Mouse (Mus musculus) intestine, postnatal 0 days (tissue): ENCODE data around the gene Gm3233. TPM values are rescaled to one million over a fixed set of nuclear protein-coding genes. Genes with fewer than 3 reads are reported as not detected.
"Not testable (repeated sequence)": the region's sequence is repeated elsewhere in the genome, so short reads cannot be mapped to it uniquely, and the experiment has no call there.

Experiments used
- ATAC-seq: fragments of 200-750 bp; cut with Nextera tagmentation; 2 replicates; pipeline ENCODE4 v1.8.0; 2017; ENCODE audit warnings: mild to moderate bottlenecking, moderate TSS enrichment, moderate library complexity
- H3K27ac ChIP-seq: fragments of 300-500 bp; sonication (generic); 2 replicates; pipeline ENCODE4 v1.5.1; 2014; ENCODE audit warnings: mild to moderate bottlenecking, low read depth, low read length, moderate library complexity
- H3K27me3 ChIP-seq: fragments of 300-500 bp; sonication (generic); replicated peaks from 2 replicates; pipeline ENCODE4 v1.6.1; 2014; ENCODE audit warnings: low read length, mixed read lengths; ENCODE audit not compliant: control insufficient read depth, insufficient read depth
- H3K36me3 ChIP-seq: fragments of 300-500 bp; sonication (generic); 2 replicates; pipeline ENCODE4 v1.6.1; 2014; ENCODE audit warnings: mild to moderate bottlenecking, moderate library complexity; ENCODE audit not compliant: control insufficient read depth, insufficient read depth
- H3K4me1 ChIP-seq: fragments of 300-500 bp; sonication (generic); replicated peaks from 2 replicates; pipeline ENCODE4 v1.6.1; 2014; ENCODE audit warnings: antibody characterized with exemption, low read length, mixed read lengths; ENCODE audit not compliant: control insufficient read depth, insufficient read depth
- H3K4me2 ChIP-seq: fragments of 300-500 bp; sonication (generic); replicated peaks from 2 replicates; pipeline ENCODE4 v1.6.1; 2014; ENCODE audit warnings: low read depth, mild to moderate bottlenecking, moderate library complexity
- H3K4me3 ChIP-seq: fragments of 300-500 bp; sonication (generic); 2 replicates; pipeline ENCODE4 v1.5.1; 2014; ENCODE audit warnings: low read depth, low read length
- H3K9ac ChIP-seq: fragments of 300-500 bp; sonication (generic); 2 replicates; pipeline ENCODE4 v1.6.1; 2014; ENCODE audit warnings: mild to moderate bottlenecking, low read depth, low read length
- H3K9me3 ChIP-seq: fragments of 300-500 bp; sonication (generic); 2 replicates; pipeline ENCODE4 v1.6.1; 2016; ENCODE audit warnings: mixed run types; ENCODE audit not compliant: control insufficient read depth
- CTCF ChIP-seq: sonication (generic); IDR thresholded peaks from 2 replicates; pipeline ENCODE4 v1.5.1; 2016; ENCODE audit warnings: low read depth, mild to moderate bottlenecking, control low read depth, antibody characterized with exemption, moderate library complexity
- WGBS: fragments of 180-500 bp; shearing (Covaris S2); extraction: QIAGEN DNeasy Blood & Tissue Kit; methylation state at CpG from one replicate; pipeline ENCODE4 v1.1.7; 2014; 5-methylcytosine and 5-hydroxymethylcytosine counted together
- polyA plus RNA-seq: library from polyadenylated mRNA; unstranded; fragments of >200 nt; fragmentation: Nextera tagmentation; extraction: Ambion mirVana; gene quantifications from 2 replicates; pipeline ENCODE4 v1.2.1, GENCODE M21; 2015

Gene Gm3233
- polyA plus RNA-seq, 1 experiment from 2014 or later: not detected

DNA sequence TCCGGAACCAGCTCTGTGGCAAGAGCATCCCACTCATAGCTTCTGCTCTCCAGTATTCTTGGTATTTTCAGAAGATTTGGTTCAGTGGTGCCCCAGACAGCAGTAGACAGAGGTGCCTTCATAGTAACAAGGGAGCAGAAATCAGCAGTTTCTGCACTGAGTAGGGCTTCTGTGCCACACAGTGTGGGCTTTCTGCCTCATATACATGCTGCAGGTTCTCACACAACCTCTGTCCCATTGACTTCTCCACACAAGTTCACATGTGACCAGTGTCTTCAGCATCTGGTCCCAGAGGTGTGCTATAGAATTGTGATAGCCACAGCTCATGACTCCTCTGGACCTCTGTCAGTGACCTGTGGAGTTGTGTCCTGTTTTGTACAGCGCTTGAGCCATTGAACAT, 29.1 kb upstream of the Gm3233 start:
- Histone ChIP-seq H3K27ac (no peak overlapping the region), H3K27me3 (no peaks in the 10 kb centered on the region), H3K4me3 (no peak overlapping the region), H3K9me3 (no peaks in the 10 kb centered on the region), H3K36me3 (no peaks in the 10 kb centered on the region), H3K9ac (no peak overlapping the region), H3K4me2 (no peak overlapping the region), H3K4me1 (no peaks in the 10 kb centered on the region)
- TF ChIP-seq CTCF: no peak
- no peak for ATAC-seq
- 87% methylated on average over 2 of the region's 2 CpGs for WGBS

DNA sequence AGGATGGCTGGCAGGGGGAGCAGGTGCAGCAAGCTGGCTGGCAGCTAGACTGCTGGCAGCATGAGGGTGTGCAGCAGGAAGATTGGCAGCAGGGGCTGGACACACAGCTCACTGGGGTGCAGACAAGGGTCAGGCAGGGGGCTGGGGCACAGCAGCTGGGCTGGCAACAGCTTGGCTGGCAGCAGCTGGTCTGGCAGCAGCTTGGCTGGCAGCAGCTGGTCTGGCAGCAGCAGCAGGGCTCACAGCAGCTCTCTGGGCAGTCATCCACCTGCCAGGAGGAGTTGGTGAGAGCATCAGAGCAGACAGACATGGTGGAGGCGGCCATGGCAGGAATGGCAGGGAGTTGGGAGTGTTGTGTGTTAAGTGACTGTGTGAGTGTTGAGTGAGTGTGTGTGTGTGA, 28.4 kb upstream of the Gm3233 start, which contains the start of gene Gm7137:
Gm7137 (minus strand) TSS at position 325 of the 400 bp plus-strand sequence.
- not testable (repeated sequence) for H3K4me1 ChIP-seq, ATAC-seq
- WGBS: no CpG with 5 or more reads among the region's 1 CpGs

DNA sequence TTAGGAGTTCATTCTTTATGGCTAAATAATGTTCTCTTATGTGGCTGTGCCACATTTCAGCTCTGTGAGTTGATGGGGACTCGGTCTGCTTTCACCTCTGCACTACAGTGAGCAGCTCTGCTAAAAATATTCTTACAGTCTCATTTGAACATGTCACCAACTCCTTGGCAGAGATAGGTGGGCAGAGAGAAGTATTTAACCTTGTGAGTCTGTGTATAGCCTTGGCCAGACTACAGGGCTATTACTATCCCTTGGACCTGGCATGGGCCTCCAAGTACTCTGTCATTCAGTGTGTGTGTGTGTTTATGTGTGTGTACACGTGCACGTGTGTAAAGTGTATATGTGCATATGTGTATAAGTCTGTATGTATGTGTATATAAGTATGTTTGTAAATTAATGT, 23.9 kb upstream of the Gm3233 start:
- H3K27ac ChIP-seq, H3K4me2 ChIP-seq, H3K36me3 ChIP-seq, H3K4me3 ChIP-seq, H3K9ac ChIP-seq, H3K4me1 ChIP-seq, H3K27me3 ChIP-seq, H3K9me3 ChIP-seq, ATAC-seq: not testable (repeated sequence)
- WGBS: 86% methylated on average over 1 of the region's 3 CpGs

More for the DNA sequence above, 28.4 kb upstream of the Gm3233 start, which contains the start of gene Gm7137:
- H3K27me3 ChIP-seq, H3K36me3 ChIP-seq, H3K9ac ChIP-seq, H3K27ac ChIP-seq, H3K4me3 ChIP-seq, H3K4me2 ChIP-seq, H3K9me3 ChIP-seq: not testable (repeated sequence)

DNA sequence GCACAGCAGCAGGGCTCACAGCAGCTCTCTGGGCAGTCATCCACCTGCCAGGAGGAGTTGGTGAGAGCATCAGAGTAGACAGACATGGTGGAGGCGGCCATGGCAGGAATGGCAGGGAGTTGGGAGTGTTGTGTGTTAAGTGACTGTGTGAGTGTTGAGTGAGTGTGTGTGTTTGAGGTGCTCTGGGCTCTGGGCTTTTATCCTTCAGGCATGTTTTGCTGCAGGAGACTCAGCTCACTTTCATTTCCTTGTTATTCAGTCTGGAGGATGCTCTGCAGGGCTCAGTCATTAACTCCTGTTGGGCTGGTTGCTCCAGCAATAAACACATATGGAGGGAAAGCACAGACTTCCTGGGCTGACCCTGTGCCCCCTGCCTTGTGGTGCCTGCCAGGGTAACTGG, 23.0 kb upstream of the Gm3233 start, which contains the start of gene Gm3250:
Gm3250 (minus strand) TSS at position 101 of the 400 bp plus-strand sequence.
- not testable (repeated sequence) for H3K9me3 ChIP-seq, H3K27me3 ChIP-seq, ATAC-seq, H3K9ac ChIP-seq, H3K4me2 ChIP-seq, H3K4me3 ChIP-seq, H3K27ac ChIP-seq, H3K4me1 ChIP-seq, H3K36me3 ChIP-seq
- 67% methylated on average over 1 of the region's 1 CpGs for WGBS

DNA sequence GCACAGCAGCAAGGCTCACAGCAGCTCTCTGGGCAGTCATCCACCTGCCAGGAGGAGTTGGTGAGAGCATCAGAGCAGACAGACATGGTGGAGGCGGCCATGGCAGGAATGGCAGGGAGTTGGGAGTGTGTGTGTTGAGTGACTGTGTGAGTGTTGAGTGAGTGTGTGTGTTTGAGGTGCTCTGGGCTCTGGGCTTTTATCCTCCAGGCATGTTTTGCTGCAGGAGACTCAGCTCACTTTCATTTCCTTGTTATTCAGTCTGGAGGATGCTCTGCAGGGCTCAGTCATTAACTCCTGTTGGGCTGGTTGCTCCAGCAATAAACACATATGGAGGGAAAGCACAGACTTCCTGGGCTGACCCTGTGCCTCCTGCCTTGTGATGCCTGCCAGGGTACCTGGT, 17.4 kb upstream of the Gm3233 start, which contains the start of gene Gm7138:
Gm7138 (minus strand) TSS at position 101 of the 400 bp plus-strand sequence.
- H3K27me3 ChIP-seq, H3K4me1 ChIP-seq, H3K9ac ChIP-seq, H3K4me3 ChIP-seq, H3K4me2 ChIP-seq, H3K36me3 ChIP-seq, ATAC-seq, H3K9me3 ChIP-seq, H3K27ac ChIP-seq: not testable (repeated sequence)
- no CpG with 5 or more reads among the region's 1 CpGs for WGBS

DNA sequence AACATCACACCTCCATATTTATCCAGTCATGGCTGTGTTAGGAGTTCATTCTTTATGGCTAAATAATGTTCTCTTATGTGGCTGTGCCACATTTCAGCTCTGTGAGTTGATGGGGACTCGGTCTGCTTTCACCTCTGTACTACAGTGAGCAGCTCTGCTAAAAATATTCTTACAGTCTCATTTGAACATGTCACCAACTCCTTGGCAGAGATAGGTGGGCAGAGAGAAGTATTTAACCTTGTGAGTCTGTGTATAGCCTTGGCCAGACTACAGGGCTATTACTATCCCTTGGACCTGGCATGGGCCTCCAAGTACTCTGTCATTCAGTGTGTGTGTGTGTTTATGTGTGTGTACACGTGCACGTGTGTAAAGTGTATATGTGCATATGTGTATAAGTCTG, 12.7 kb upstream of the Gm3233 start:
- H3K27ac ChIP-seq, H3K4me3 ChIP-seq, H3K9ac ChIP-seq, H3K27me3 ChIP-seq, H3K4me2 ChIP-seq, H3K9me3 ChIP-seq, ATAC-seq, H3K4me1 ChIP-seq, H3K36me3 ChIP-seq: not testable (repeated sequence)
- 100% methylated on average over 1 of the region's 3 CpGs for WGBS

DNA sequence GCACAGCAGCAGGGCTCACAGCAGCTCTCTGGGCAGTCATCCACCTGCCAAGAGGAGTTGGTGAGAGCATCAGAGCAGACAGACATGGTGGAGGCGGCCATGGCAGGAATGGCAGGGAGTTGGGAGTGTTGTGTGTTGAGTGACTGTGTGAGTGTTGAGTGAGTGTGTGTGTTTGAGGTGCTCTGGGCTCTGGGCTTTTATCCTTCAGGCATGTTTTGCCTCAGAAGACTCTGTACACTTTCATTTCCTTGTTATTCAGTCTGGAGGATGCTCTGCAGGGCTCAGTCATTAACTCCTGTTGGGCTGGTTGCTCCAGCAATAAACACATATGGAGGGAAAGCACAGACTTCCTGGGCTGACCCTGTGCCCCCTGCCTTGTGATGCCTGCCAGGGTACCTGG, 11.7 kb upstream of the Gm3233 start, which contains the start of gene Gm3238:
Gm3238 (minus strand) TSS at position 101 of the 400 bp plus-strand sequence.
- H3K4me2 ChIP-seq, H3K27ac ChIP-seq, ATAC-seq, H3K4me1 ChIP-seq, H3K9me3 ChIP-seq, H3K36me3 ChIP-seq, H3K4me3 ChIP-seq, H3K9ac ChIP-seq, H3K27me3 ChIP-seq: not testable (repeated sequence)
- WGBS: 80% methylated on average over 1 of the region's 1 CpGs
